Mouse (Mus musculus): Measurements from ENCODE around the gene Tiam1. TPM values are rescaled to one million over a fixed set of nuclear protein-coding genes. Genes with fewer than 3 reads are reported as not detected.

Tiam1 gene
- polyA plus RNA-seq, 1 experiment from 2014 or later: 18.4 TPM

GRCm38 (mm10) chr16:90070104-90070503, 73.5 kb downstream of the Tiam1 start:
- Histone ChIP-seq H3K4me1 (peaks cover 41% of the 10 kb centered on the region), H3K27me3 (ENCODE audit: poor library complexity, severe bottlenecking) (no peaks in the 10 kb centered on the region), H3K27ac (0 out of 2 replicates have a peak overlapping the region, but pooled peaks have one; percentile 30), H3K9me3 (peaks cover 5% of the 10 kb centered on the region; the same call in 1 of the 2 replicates), H3K36me3 (replicated peaks) (peaks cover 15% of the 10 kb centered on the region), H3K4me3 (no peak overlapping the region)
- DNase-seq (ENCODE audit: extremely low spot score, low spot score): no peak
- WGBS: 96% methylated on average over 11 of the region's 11 CpGs

GRCm38 (mm10) chr16:90069197-90069596, 74.4 kb downstream of the Tiam1 start:
- Histone ChIP-seq H3K36me3 (replicated peaks) (peaks cover 25% of the 10 kb centered on the region), H3K4me3 (no peak overlapping the region), H3K4me1 (peaks cover 39% of the 10 kb centered on the region), H3K27ac (no peak overlapping the region), H3K9me3 (peaks cover 13% of the 10 kb centered on the region; the same call in 1 of the 2 replicates), H3K27me3 (ENCODE audit: poor library complexity, severe bottlenecking) (no peaks in the 10 kb centered on the region)
- DNase-seq (ENCODE audit: extremely low spot score, low spot score): no peak
- 81% methylated on average over 8 of the region's 8 CpGs for WGBS

- Histone ChIP-seq H3K9me3 (no peaks in the 10 kb centered on the region), H3K4me3 (no peak overlapping the region), H3K36me3 (replicated peaks) (peaks cover 16% of the 10 kb centered on the region), H3K27ac (no peak overlapping the region), H3K4me1 (peaks cover 12% of the 10 kb centered on the region), H3K27me3 (ENCODE audit: poor library complexity, severe bottlenecking) (no peaks in the 10 kb centered on the region)
- WGBS: 78% methylated on average over 14 of the region's 14 CpGs
- DNase-seq (ENCODE audit: extremely low spot score, low spot score): no peak
These were observed 90.6 kb downstream of the Tiam1 start for GRCm38 (mm10) chr16:90052905-90053519.

- Histone ChIP-seq H3K27ac (no peak overlapping the region), H3K9me3 (no peaks in the 10 kb centered on the region), H3K4me1 (peaks cover 12% of the 10 kb centered on the region), H3K27me3 (ENCODE audit: poor library complexity, severe bottlenecking) (no peaks in the 10 kb centered on the region), H3K4me3 (no peak overlapping the region), H3K36me3 (replicated peaks) (peaks cover 16% of the 10 kb centered on the region)
- WGBS: 89% methylated on average over 11 of the region's 11 CpGs
- no peak for DNase-seq (ENCODE audit: extremely low spot score, low spot score)
These were observed 91.2 kb downstream of the Tiam1 start for GRCm38 (mm10) chr16:90052409-90052808.

GRCm38 (mm10) chr16:90051051-90051450, 92.5 kb downstream of the Tiam1 start:
- Histone ChIP-seq H3K4me3 (no peak overlapping the region), H3K4me1 (peaks cover 12% of the 10 kb centered on the region), H3K27ac (no peak overlapping the region), H3K27me3 (ENCODE audit: poor library complexity, severe bottlenecking) (no peaks in the 10 kb centered on the region), H3K9me3 (no peaks in the 10 kb centered on the region), H3K36me3 (replicated peaks) (peaks cover 15% of the 10 kb centered on the region)
- WGBS: 91% methylated on average over 7 of the region's 7 CpGs
- no peak for DNase-seq (ENCODE audit: extremely low spot score, low spot score)

GRCm38 (mm10) chr16:90047841-90048240, 95.7 kb downstream of the Tiam1 start:
- no peak for DNase-seq (ENCODE audit: extremely low spot score, low spot score)
- no peak overlapping the region for H3K4me3 ChIP-seq
- no peak overlapping the region for H3K27ac ChIP-seq
- H3K36me3 ChIP-seq (replicated peaks): peaks cover 11% of the 10 kb centered on the region
- 95% methylated on average over 6 of the region's 6 CpGs for WGBS
- H3K4me1 ChIP-seq: peaks cover 5% of the 10 kb centered on the region
- no peaks in the 10 kb centered on the region for H3K27me3 ChIP-seq (ENCODE audit: poor library complexity, severe bottlenecking)
- no peaks in the 10 kb centered on the region for H3K9me3 ChIP-seq

GRCm38 (mm10) chr16:90046494-90047158, 96.9 kb downstream of the Tiam1 start:
- H3K27me3 ChIP-seq (ENCODE audit: poor library complexity, severe bottlenecking): no peaks in the 10 kb centered on the region
- WGBS: 88% methylated on average over 12 of the region's 12 CpGs

GRCm38 (mm10) chr16:90045611-90046010, 98.0 kb downstream of the Tiam1 start:
- Histone ChIP-seq H3K36me3 (replicated peaks) (peaks cover 11% of the 10 kb centered on the region), H3K9me3 (no peaks in the 10 kb centered on the region), H3K27ac (no peak overlapping the region), H3K27me3 (ENCODE audit: poor library complexity, severe bottlenecking) (no peaks in the 10 kb centered on the region), H3K4me1 (0 out of 2 replicates have a peak, but pooled peaks cover 3% of the 10 kb centered on the region), H3K4me3 (no peak overlapping the region)
- DNase-seq (ENCODE audit: extremely low spot score, low spot score): no peak
- 95% methylated on average over 8 of the region's 8 CpGs for WGBS

More at GRCm38 (mm10) chr16:90046494-90047158, 96.9 kb downstream of the Tiam1 start:
- DNase-seq (ENCODE audit: extremely low spot score, low spot score): no peak
- H3K4me3 ChIP-seq: no peak overlapping the region
- peaks cover 11% of the 10 kb centered on the region for H3K36me3 ChIP-seq (replicated peaks)
- H3K4me1 ChIP-seq: 0 out of 2 replicates have a peak, but pooled peaks cover 3% of the 10 kb centered on the region
- no peaks in the 10 kb centered on the region for H3K9me3 ChIP-seq
- H3K27ac ChIP-seq: no peak overlapping the region

GRCm38 (mm10) chr16:90044004-90044754, 99.4 kb downstream of the Tiam1 start:
- Histone ChIP-seq H3K9me3 (no peaks in the 10 kb centered on the region), H3K27me3 (ENCODE audit: poor library complexity, severe bottlenecking) (no peaks in the 10 kb centered on the region), H3K4me3 (no peak overlapping the region), H3K36me3 (replicated peaks) (peaks cover 6% of the 10 kb centered on the region; the same call in 1 of the 2 replicates), H3K27ac (no peak overlapping the region), H3K4me1 (no peaks in the 10 kb centered on the region)
- no peak for DNase-seq (ENCODE audit: extremely low spot score, low spot score)
- WGBS: 88% methylated on average over 21 of the region's 21 CpGs

- 92% methylated on average over 10 of the region's 10 CpGs for WGBS
- Histone ChIP-seq H3K4me3 (no peak overlapping the region), H3K9me3 (no peaks in the 10 kb centered on the region), H3K4me1 (no peaks in the 10 kb centered on the region), H3K36me3 (replicated peaks) (peaks cover 4% of the 10 kb centered on the region; the same call in 1 of the 2 replicates), H3K27me3 (ENCODE audit: poor library complexity, severe bottlenecking) (no peaks in the 10 kb centered on the region), H3K27ac (no peak overlapping the region)
- DNase-seq (ENCODE audit: extremely low spot score, low spot score): no peak
These were observed 100.7 kb downstream of the Tiam1 start for GRCm38 (mm10) chr16:90042874-90043273.

- Histone ChIP-seq H3K27me3 (ENCODE audit: poor library complexity, severe bottlenecking) (no peaks in the 10 kb centered on the region), H3K4me3 (no peak overlapping the region), H3K9me3 (no peaks in the 10 kb centered on the region), H3K4me1 (no peaks in the 10 kb centered on the region), H3K27ac (no peak overlapping the region), H3K36me3 (replicated peaks) (peaks cover 4% of the 10 kb centered on the region; the same call in 1 of the 2 replicates)
- DNase-seq (ENCODE audit: extremely low spot score, low spot score): no peak
- WGBS: 89% methylated on average over 10 of the region's 10 CpGs
These were observed 101.2 kb downstream of the Tiam1 start for GRCm38 (mm10) chr16:90042386-90042785.

- no peaks in the 10 kb centered on the region for H3K9me3 ChIP-seq
- H3K27me3 ChIP-seq (ENCODE audit: poor library complexity, severe bottlenecking): no peaks in the 10 kb centered on the region
- H3K36me3 ChIP-seq (replicated peaks): peaks cover 4% of the 10 kb centered on the region; the same call in 1 of the 2 replicates
- 82% methylated on average over 8 of the region's 8 CpGs for WGBS
- H3K27ac ChIP-seq: no peak overlapping the region
- no peak for DNase-seq (ENCODE audit: extremely low spot score, low spot score)
- no peaks in the 10 kb centered on the region for H3K4me1 ChIP-seq
- H3K4me3 ChIP-seq: no peak overlapping the region
These were observed 102.7 kb downstream of the Tiam1 start for GRCm38 (mm10) chr16:90040771-90041364.

All from forebrain, embryonic 10.5 days (tissue).